Mouse (Mus musculus) liver, adult 2 months (tissue): ENCODE measurements around the gene Arpp19.

Experiments used
- CTCF ChIP-seq: fragments of 200-500 bp; IDR thresholded peaks from 2 replicates; pipeline ENCODE4 v1.5.1; 2011; ENCODE audit warnings: low read depth, low read length, control low read depth
- POLR2A ChIP-seq: fragments of 200-500 bp; IDR thresholded peaks from 2 replicates; pipeline ENCODE4 v1.6.1; 2011; ENCODE audit warnings: low read length, control low read depth; ENCODE audit not compliant: insufficient read depth; ENCODE audit errors: extremely low read depth

DNA sequence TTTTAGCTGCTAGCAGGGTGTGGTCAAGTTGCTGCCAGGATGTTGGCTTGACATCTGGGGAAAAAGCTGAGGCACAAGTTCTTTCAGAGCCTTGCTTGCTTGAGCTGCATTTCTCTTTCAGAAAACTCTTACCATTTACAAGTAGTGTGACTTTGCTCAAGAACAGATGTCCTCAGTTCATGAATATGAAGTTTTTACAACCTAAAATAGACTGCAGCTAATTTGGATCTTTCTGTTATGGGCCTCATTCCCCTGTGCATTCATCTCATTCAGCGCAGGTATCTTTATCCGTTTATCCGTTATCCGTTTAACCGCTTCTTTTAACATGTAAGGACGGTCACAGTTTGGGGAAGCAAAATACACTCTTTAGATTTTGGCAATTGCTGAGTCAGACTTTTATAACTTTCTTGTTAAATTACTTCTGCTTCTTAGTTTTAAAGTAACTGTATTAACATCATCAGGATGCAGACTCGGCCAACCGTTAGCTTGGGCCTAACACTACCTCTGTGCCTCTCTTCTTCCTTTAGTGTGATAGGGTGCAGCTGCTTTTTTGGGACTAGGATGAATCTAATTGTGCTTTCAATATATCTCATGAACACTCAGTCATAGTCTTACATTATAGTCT is 62.9 kb downstream of the Arpp19 start:
- TF ChIP-seq CTCF (no peak), POLR2A (no peak)
